Mouse (Mus musculus) lung, adult 2 months (tissue): Measurements from ENCODE around the gene Gm45713. TPM values are rescaled to one million over a fixed set of nuclear protein-coding genes. Genes with fewer than 3 reads are reported as not detected.

Experiments
- DNase-seq: peaks from one replicate; pipeline ENCODE4 v3.0.0; 2022
- H3K4me1 ChIP-seq: fragments of 200-500 bp; 2 replicates; pipeline ENCODE4 v1.6.1; 2011; ENCODE audit warnings: low read length; ENCODE audit not compliant: control insufficient read depth, insufficient read depth
- H3K4me3 ChIP-seq: fragments of 200-500 bp; replicated peaks from 2 replicates; pipeline ENCODE3; 2011; ENCODE audit warnings: low read depth, mild to moderate bottlenecking, control low read depth, low read length; ENCODE audit errors: extremely low read depth
- CTCF ChIP-seq: fragments of 200-500 bp; IDR thresholded peaks from 2 replicates; pipeline ENCODE4 v1.5.1; 2011; ENCODE audit warnings: mild to moderate bottlenecking, low read length, control low read depth; ENCODE audit not compliant: insufficient read depth
- POLR2A ChIP-seq: fragments of 200-500 bp; IDR thresholded peaks from 2 replicates; pipeline ENCODE4 v1.6.1; 2011; ENCODE audit warnings: low read depth, mild to moderate bottlenecking, control low read depth, low read length, borderline replicate concordance; ENCODE audit errors: extremely low read depth
- WGBS: fragments of 180-500 bp; shearing (Covaris S2); methylation state at CpG from one replicate; pipeline ENCODE4 v1.1.7; 2018; 5-methylcytosine and 5-hydroxymethylcytosine counted together
- polyA plus RNA-seq: library from polyadenylated mRNA; depleted of rRNA; stranded (reverse); fragments of >200 nt; gene quantifications from 2 replicates; pipeline ENCODE4 v1.2.3, GENCODE M21; 2012

The Gm45713 gene
- polyA plus RNA-seq, 1 experiment: 3.1 TPM

DNA sequence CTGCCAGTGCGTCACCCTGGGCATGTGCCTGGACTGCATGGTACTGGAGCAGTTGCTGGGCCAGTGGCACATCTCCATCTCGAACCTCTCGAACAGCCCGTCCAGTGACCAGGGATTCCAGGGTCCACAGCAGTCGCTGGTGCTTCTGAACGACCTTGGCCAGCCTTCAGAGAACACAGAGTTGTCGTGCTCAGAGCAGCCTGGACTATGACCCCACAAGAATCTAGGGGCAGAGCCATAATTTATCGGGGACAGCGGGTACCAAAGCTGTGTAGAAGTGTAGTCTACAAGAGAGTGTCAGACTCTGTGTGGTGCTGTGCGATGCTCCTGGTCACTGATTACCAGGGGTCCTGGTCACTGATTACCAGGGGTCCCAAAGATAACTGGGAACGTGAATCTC lies 11.9 kb upstream of the Gm45713 start:
- peaks cover 6% of the 10 kb centered on the region for H3K4me1 ChIP-seq
- no peak for DNase-seq
- TF ChIP-seq CTCF (no peak), POLR2A (no peak)
- WGBS: 76% methylated on average over 11 of the region's 11 CpGs
- H3K4me3 ChIP-seq: no peak overlapping the region

DNA sequence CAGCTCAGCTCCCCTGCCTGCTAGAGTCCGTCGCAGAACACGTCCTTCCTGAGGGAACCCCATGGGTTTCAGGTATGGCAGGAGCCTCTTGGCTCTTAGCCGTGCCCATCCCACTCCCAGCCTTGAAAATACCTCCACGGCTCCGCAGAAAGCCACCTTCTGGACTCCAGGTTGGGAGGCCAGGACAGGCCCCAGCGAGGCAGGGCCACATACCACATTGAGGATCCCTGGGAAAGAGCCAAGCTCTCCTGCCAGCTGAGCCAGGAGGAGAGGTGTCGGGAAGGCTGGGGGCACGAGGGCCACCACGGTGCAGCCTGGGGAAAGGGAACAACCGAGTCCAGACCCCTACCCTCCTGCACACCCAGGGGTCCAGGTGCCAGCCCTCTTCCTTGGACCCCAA lies 11.2 kb upstream of the Gm45713 start:
- Histone ChIP-seq H3K4me3 (no peak overlapping the region), H3K4me1 (peaks cover 6% of the 10 kb centered on the region)
- 90% methylated on average over 11 of the region's 11 CpGs for WGBS
- DNase-seq: no peak
- TF ChIP-seq CTCF: no peak
- TF ChIP-seq POLR2A: no peak

DNA sequence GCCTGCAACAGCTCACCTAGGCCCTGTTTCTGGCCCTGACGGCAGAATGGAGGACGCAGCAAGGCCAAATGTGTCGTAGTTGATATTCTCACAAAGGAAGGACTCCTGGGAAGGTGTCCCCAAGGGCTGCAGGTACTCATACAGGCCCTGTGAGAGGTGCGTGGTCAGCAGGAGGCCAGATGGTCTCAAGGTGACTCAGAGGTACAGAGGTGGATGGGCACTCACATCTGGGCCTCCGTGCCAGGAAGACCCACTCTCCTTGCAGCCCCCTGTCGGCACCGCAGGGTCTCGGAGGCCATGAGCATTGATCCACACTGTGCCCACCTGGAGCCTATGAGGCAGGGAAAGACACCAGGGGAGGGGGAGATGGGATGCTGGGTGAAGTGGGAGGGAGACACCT lies 9.4 kb upstream of the Gm45713 start:
- no peak for DNase-seq
- TF ChIP-seq POLR2A (no peak), CTCF (no peak)
- H3K4me1 ChIP-seq: peaks cover 2% of the 10 kb centered on the region
- no peak overlapping the region for H3K4me3 ChIP-seq
- 96% methylated on average over 8 of the region's 8 CpGs for WGBS

DNA sequence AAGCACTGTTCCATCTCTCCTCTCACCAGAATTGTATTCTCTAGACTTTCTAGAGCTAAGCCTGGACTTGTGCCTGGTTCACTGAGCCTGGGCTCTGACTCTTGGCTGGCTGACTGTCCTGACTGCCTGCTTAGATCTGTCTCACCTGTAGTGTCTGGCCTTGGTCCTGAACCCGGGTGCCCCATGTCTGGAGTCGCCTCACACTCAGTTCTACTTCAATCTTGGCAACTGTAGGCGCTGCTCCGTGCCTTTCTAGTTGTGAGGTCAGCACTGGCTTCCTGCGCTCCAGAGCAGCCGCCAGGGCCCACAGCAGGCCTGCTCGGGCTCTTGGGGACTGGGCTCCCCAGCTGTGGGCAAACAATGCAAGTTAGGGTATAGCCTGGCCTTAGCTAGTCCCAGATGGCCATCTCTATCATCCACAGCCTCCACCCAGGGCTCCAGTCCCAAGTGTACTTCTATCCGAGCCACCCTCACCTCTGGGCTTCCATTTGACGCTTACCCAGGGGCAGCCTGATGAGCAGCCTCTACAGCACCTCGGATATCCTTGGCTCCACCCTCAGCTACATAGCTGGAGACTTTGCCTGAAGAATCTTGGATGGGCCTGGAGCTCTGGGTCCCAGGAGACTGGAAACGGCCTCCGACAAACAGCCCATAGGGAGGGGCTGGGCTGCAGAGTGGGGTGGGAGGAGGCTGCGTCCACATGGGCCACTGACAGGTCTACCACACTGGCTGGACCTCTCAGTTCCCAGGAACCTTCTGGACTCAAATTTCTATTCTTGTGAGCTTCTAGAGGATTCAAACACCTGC lies 8.5 kb upstream of the Gm45713 start:
- WGBS: 73% methylated on average over 13 of the region's 13 CpGs
- no peak for TF ChIP-seq CTCF

DNA sequence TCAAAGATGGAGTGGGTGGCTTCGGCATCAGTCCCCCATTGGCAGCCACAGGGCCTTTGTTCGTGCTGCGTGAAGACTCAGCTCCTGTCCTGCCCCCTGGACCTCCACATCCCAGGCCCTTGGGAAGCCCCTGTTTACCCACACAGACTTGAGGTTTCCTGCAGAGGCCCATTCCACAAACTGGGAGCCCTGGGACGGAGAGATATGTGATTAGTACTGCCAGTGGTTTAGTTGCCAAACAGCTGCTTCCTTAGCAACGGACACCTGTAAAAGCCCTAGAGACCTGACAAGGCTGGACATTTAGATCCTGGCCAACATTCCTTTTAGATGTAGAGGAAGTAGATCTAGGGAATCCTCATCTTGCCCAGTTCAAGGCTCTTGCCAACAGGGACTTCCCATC lies 5.9 kb upstream of the Gm45713 start:
- TF ChIP-seq CTCF (no peak), POLR2A (no peak)
- WGBS: 84% methylated on average over 5 of the region's 5 CpGs
- Histone ChIP-seq H3K4me1 (no peaks in the 10 kb centered on the region), H3K4me3 (no peak overlapping the region)
- no peak for DNase-seq

More for the DNA sequence above, 8.5 kb upstream of the Gm45713 start:
- H3K4me1 ChIP-seq: no peaks in the 10 kb centered on the region; the same call in 1 of the 2 replicates
- no peak overlapping the region for H3K4me3 ChIP-seq
- DNase-seq: no peak

DNA sequence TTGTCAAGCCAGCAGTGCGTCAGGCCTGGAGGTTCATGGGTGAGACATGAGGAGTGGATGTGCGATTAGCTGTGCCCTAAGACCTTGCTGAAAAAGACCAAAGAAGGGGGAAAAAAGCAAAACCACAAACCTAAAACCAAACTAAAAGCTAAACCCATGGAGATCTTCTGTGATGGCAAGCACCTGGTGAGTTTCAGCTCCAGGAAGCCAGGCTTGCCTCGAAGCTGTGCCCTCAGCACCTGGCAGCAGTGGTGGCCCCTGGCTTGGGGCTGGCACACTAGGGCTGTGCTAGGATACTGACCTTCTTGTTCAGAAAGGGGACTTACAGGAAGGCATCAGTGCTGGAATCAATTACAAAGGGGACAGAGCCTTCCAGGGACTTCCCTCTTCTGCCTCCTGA lies 5.3 kb upstream of the Gm45713 start:
- 81% methylated on average over 3 of the region's 3 CpGs for WGBS
- Histone ChIP-seq H3K4me3 (no peak overlapping the region), H3K4me1 (0 out of 2 replicates have a peak, but pooled peaks cover 2% of the 10 kb centered on the region)
- no peak for DNase-seq
- TF ChIP-seq CTCF (no peak), POLR2A (no peak)

DNA sequence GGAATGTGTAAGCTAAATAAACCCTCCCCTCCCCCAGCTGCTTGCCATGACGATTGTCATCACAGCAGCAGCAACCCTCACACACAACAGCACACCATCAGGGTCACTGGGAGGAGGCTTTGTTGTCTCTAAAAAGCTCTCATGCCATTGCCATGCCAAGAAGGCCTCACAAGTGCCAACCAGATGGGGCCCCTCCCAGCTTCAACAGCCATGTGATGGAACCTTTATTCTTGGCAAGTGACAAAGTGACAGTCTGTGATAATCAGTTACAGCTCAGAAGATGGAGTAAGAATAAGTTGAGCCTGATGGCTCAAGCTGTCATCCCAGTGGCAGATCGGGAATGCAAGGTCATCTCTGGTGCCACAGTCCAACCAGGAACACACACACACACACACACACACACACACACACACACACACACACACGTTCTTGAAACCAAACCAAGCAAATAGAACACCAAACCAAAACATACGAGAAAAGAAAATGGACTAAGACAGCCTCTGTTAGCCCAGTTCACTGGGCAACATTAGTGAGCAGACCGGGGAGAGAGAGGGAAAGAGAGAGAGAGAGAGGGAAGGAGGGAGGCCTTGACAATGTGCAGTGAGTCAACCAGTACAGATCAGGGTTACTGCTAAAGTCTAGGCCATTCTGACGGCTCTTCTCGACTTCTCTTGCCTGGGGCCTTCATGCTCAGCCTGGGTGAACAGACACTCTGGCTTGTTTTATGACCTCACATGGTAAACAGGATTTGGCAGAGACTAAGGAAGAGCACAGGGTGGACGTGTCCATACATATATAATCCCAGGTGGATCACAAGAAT lies 4.1 kb upstream of the Gm45713 start:
- Histone ChIP-seq H3K4me1 (0 out of 2 replicates have a peak, but pooled peaks cover 2% of the 10 kb centered on the region), H3K4me3 (no peak overlapping the region)
- DNase-seq: no peak
- WGBS: 64% methylated on average over 8 of the region's 8 CpGs
- TF ChIP-seq CTCF (no peak), POLR2A (no peak)

DNA sequence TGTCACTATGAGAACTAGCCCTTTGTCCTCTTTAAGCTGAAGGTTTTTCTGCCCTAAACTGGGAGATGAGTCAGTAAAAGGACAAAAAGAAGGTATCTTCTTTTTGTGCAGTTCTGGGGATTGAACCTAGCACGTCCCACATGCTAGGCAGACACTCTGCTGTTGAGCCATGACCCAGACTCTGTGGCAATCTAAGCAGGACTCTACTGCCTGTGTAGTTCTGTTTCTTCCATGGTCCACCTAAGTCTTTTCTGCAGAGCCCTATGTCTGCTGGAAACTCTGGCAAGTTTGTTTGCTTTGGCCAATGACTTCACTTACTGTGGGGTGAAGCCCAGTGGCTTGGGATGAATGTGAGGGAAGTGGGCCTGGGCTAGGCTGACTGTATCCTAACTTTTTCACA lies 2.4 kb upstream of the Gm45713 start:
- H3K4me1 ChIP-seq: 0 out of 2 replicates have a peak, but pooled peaks cover 5% of the 10 kb centered on the region
- no peak for DNase-seq
- WGBS: 85% methylated on average over 1 of the region's 1 CpGs
- TF ChIP-seq CTCF: no peak
- TF ChIP-seq POLR2A: no peak
- H3K4me3 ChIP-seq: no peak overlapping the region

DNA sequence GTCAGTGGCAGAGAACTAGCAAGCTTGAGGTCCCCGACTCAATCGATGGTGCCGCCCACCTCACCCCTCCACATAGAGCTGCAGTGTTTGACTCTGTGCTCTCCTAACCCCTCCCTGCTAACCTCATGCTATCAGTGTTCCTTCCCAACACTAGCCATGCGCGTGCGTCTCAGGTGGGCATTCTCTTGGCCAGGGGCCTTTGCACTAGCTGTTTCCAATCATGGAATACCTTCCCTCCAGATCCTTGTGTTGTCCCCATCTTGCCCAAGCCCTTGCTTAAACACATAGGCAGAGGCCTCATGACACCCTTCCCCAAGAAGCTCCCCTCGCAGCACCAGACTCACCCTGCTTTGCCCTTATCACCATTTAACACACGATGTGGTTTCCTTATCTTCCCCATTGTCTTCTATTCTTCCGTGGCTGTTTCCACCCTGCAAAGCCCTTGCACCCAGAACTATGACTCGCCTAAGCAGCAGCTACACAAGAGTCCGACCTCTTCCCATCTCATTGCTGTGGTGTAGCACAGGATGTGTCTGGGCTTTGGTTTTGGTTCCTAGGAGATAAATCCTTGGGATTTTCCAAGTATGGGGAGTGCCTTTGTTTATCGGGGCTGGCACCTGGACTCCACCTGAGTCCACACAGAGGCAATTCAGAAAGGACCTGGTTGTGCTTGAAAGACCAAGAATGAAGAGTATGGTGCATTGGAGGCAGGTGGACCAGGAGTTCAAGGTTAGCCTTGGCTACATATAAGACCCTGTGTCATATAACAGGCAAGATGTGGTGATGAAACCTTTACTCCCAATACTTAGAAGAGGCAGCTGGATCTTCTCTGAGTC lies 1.4 kb upstream of the Gm45713 start:
- TF ChIP-seq POLR2A: no peak
- TF ChIP-seq CTCF: no peak
- whole genome bisulfite sequencing: 60% methylated on average over 12 of the region's 12 CpGs
- Histone ChIP-seq H3K4me3 (no peak overlapping the region), H3K4me1 (0 out of 2 replicates have a peak, but pooled peaks cover 5% of the 10 kb centered on the region)
- no peak for DNase-seq
